In the genomic region with DNA sequence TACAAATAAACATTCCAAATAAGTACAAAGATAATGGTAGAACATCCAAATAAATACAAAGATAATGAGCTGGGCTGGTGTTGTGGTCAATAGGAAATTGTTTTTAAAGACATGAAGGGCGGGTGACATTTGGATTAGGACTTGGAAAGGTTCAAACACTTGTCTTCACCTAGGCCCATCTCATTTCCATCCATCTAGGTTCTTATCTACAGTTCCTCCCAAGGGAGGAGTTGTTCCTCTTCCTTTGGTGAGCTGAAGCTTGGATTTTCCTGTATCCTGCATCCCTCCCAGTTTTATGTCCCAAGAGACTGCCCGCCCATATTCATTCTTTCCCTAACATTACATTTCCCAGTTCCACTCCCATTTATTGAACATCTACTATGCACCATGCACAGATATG, we compare ENCODE assay signal across 8 mouse cellular contexts. TPM values are rescaled to one million over a fixed set of nuclear protein-coding genes. Genes with fewer than 3 reads are reported as not detected.
DNase-seq lines count a peak whose midpoint lies in the region; ATAC-seq and TF ChIP-seq lines count a peak whose summit lies in the region.

No protein-coding gene starts in this region.

- H3K9me3 ChIP-seq in ES-Bruce4 (replicated peaks; ENCODE audit: control insufficient read depth, insufficient read depth, low read length, poor library complexity, severe bottlenecking) = no peaks in the 10 kb centered on the region
- no peaks in the 10 kb centered on the region for H3K9me3 ChIP-seq in heart, embryonic 13.5 days
- no peaks in the 10 kb centered on the region for H3K9me3 ChIP-seq in liver, embryonic 14.5 days (ENCODE audit: control insufficient read depth, low read length)

- H3K27me3 ChIP-seq in ES-Bruce4 (ENCODE audit: control insufficient read depth, insufficient read depth, low read length, poor library complexity, severe bottlenecking) = no peaks in the 10 kb centered on the region
- no peaks in the 10 kb centered on the region for H3K27me3 ChIP-seq in heart, embryonic 13.5 days (replicated peaks)
- no peaks in the 10 kb centered on the region for H3K27me3 ChIP-seq in liver, embryonic 14.5 days (ENCODE audit: control insufficient read depth, insufficient read depth, low read length)

- peak overlapping the region; percentile 94 for H3K9ac ChIP-seq in ES-Bruce4 (ENCODE audit: low read depth, poor library complexity, severe bottlenecking)
- peak overlapping the region; percentile 94 for H3K9ac ChIP-seq in heart, embryonic 13.5 days
- H3K9ac ChIP-seq in liver, embryonic 14.5 days (replicated peaks) = peak overlapping the region; percentile 80

- peak overlapping the region; percentile 99 for H3K27ac ChIP-seq in gastrocnemius, adult 2 months
- H3K27ac ChIP-seq in ES-Bruce4 (ENCODE audit: insufficient read depth, low read length) = no peak overlapping the region
- peak overlapping the region; percentile 98 for H3K27ac ChIP-seq in heart, embryonic 13.5 days (replicated peaks)
- peak overlapping the region; percentile 63 for H3K27ac ChIP-seq in liver, embryonic 14.5 days

- no peak for TF ChIP-seq EP300 in ES-Bruce4 (IDR thresholded peaks at IDR 0.05; ENCODE audit: insufficient read depth, low read depth, low read length)
- no peak for TF ChIP-seq EP300 in liver, embryonic 14.5 days (IDR thresholded peaks at IDR 0.05; ENCODE audit: low read depth)

- peak overlapping the region; percentile 71 for H3K4me2 ChIP-seq in heart, embryonic 13.5 days
- H3K4me2 ChIP-seq in liver, embryonic 14.5 days (ENCODE audit: low read depth) = peak overlapping the region; percentile 73

- no peak for TF ChIP-seq POLR2A in ES-Bruce4 (IDR thresholded peaks at IDR 0.05; ENCODE audit: insufficient read depth, low read length)

- no peaks in the 10 kb centered on the region for H3K36me3 ChIP-seq in ES-Bruce4 (ENCODE audit: control insufficient read depth, insufficient read depth, low read length, poor library complexity, severe bottlenecking)
- 0 out of 2 replicates have a peak, but pooled peaks cover 7% of the 10 kb centered on the region for H3K36me3 ChIP-seq in heart, embryonic 13.5 days
- no peaks in the 10 kb centered on the region for H3K36me3 ChIP-seq in liver, embryonic 14.5 days (replicated peaks; ENCODE audit: control insufficient read depth, insufficient read depth, low read depth)

- DNase-seq in gastrocnemius, adult 2 months = no peak
- no peak for DNase-seq in gastrocnemius, adult 8-10 months (ENCODE audit: low spot score in 2 of 2)
- no peak for DNase-seq in liver, embryonic 14.5 days (ENCODE audit: low read depth in 3 of 3, low spot score in 3 of 3)
- no peak for DNase-seq in adipocyte (ENCODE audit: low spot score)
- no peak for DNase-seq in ovary, postnatal 36 days (ENCODE audit: low spot score)
- DNase-seq in thymus, postnatal 4 days = no peak

- H3K4me3 ChIP-seq in gastrocnemius, adult 2 months = peak overlapping the region; percentile 86
- H3K4me3 ChIP-seq in ES-Bruce4 (ENCODE audit: low read depth, low read length) = peak overlapping the region; percentile 95
- peak overlapping the region; percentile 98 for H3K4me3 ChIP-seq in heart, embryonic 13.5 days
- H3K4me3 ChIP-seq in liver, embryonic 14.5 days (ENCODE audit: insufficient read depth in 1 of 2, low read depth in 2 of 2, low read length in 2 of 2) = peak overlapping the region; percentile 82 to 84

- no peaks in the 10 kb centered on the region for H3K4me1 ChIP-seq in ES-Bruce4 (ENCODE audit: control insufficient read depth, insufficient read depth, low read length)
- peaks cover 19% of the 10 kb centered on the region for H3K4me1 ChIP-seq in heart, embryonic 13.5 days
- H3K4me1 ChIP-seq in liver, embryonic 14.5 days (replicated peaks; ENCODE audit: control insufficient read depth in 2 of 2, insufficient read depth in 2 of 2, low read length in 1 of 2) = peaks cover 3 to 11% of the 10 kb centered on the region in 2 experiments

- WGBS in heart, embryonic 13.5 days = 62% methylated on average over 2 of the region's 2 CpGs
- 72% methylated on average over 2 of the region's 2 CpGs for WGBS in liver, embryonic 14.5 days (ENCODE audit: insufficient replicate concordance)

- intact Hi-C loops in gastrocnemius, adult 2 months (cut with DNase I) = no loop called here

- ATAC-seq in heart, embryonic 13.5 days (ENCODE audit: extremely low read depth, insufficient number of reproducible peaks, low FRiP score, low TSS enrichment) = no peak
- no peak for ATAC-seq in liver, embryonic 14.5 days (ENCODE audit: insufficient read depth)

- no peak for TF ChIP-seq CTCF in gastrocnemius, adult 2 months (IDR thresholded peaks at IDR 0.05)
- no peak for TF ChIP-seq CTCF in ES-Bruce4 (IDR thresholded peaks at IDR 0.05; ENCODE audit: low read depth, low read length)
- TF ChIP-seq CTCF in liver, embryonic 14.5 days (IDR thresholded peaks at IDR 0.05; ENCODE audit: low read depth) = no peak

RNA-seq across cellular contexts. Expression of a gene that starts 0.5 kb away (rescaled TPM):
- total RNA-seq in gastrocnemius, adult 2 months (2021) = 10 to 100 TPM; 38.3 to 40.1 TPM
- total RNA-seq in gastrocnemius, adult 8-10 months (2022) = 10 to 100 TPM; 36.4 to 47.4 (median 42.7) TPM
- 38.5 and 41.8 TPM in 2 replicates for polyA plus RNA-seq in ES-Bruce4 (2011; ENCODE audit: insufficient read depth, insufficient read length, low read depth, missing spikeins)
- polyA plus RNA-seq in heart, embryonic 13.5 days (2015; fragmentation: Nextera tagmentation; extraction: Ambion mirVana) = 58.3 and 64.7 TPM in 2 replicates
- 25.4 and 27.6 TPM in 2 replicates for polyA plus RNA-seq in liver, embryonic 14.5 days (2012; rRNA removed)
- 39.1 and 40.3 TPM in 2 replicates for polyA plus RNA-seq in liver, embryonic 14.5 days (2014; fragmentation: Nextera tagmentation; extraction: Ambion mirVana)

RNA-seq across cellular contexts. Expression of a gene that starts 48.9 kb away (rescaled TPM):
- total RNA-seq in gastrocnemius, adult 2 months (2021) = not detected
- under 1 TPM in 1 of 4 experiments, not detected in 3; 0.58 TPM for total RNA-seq in gastrocnemius, adult 8-10 months (2022)
- not detected in 2 replicates for polyA plus RNA-seq in ES-Bruce4 (2011; ENCODE audit: insufficient read depth, insufficient read length, low read depth, missing spikeins)
- polyA plus RNA-seq in heart, embryonic 13.5 days (2015; fragmentation: Nextera tagmentation; extraction: Ambion mirVana) = not detected in 2 replicates
- not detected in 2 replicates for polyA plus RNA-seq in liver, embryonic 14.5 days (2012; rRNA removed)
- polyA plus RNA-seq in liver, embryonic 14.5 days (2014; fragmentation: Nextera tagmentation; extraction: Ambion mirVana) = not detected in 2 replicates

RNA-seq across cellular contexts. Expression of a gene that starts 51.4 kb away (rescaled TPM):
- under 1 TPM; 0.05 to 0.06 TPM for total RNA-seq in gastrocnemius, adult 2 months (2021)
- total RNA-seq in gastrocnemius, adult 8-10 months (2022) = under 1 TPM in 1 of 4 experiments, not detected in 3; 0.19 TPM
- polyA plus RNA-seq in ES-Bruce4 (2011; ENCODE audit: insufficient read depth, insufficient read length, low read depth, missing spikeins) = 0.22 TPM in 1 of 2 replicates, not detected in the other
- 0.80 and 0.91 TPM in 2 replicates for polyA plus RNA-seq in heart, embryonic 13.5 days (2015; fragmentation: Nextera tagmentation; extraction: Ambion mirVana)
- 0.01 TPM in 2 replicates for polyA plus RNA-seq in liver, embryonic 14.5 days (2012; rRNA removed)
- polyA plus RNA-seq in liver, embryonic 14.5 days (2014; fragmentation: Nextera tagmentation; extraction: Ambion mirVana) = 0.05 TPM in 1 of 2 replicates, not detected in the other

RNA-seq across cellular contexts. Expression of a gene that starts 59.5 kb away (rescaled TPM):
- not detected for total RNA-seq in gastrocnemius, adult 2 months (2021)
- not detected for total RNA-seq in gastrocnemius, adult 8-10 months (2022)
- not detected in 2 replicates for polyA plus RNA-seq in ES-Bruce4 (2011; ENCODE audit: insufficient read depth, insufficient read length, low read depth, missing spikeins)
- not detected in 2 replicates for polyA plus RNA-seq in heart, embryonic 13.5 days (2015; fragmentation: Nextera tagmentation; extraction: Ambion mirVana)
- not detected in 2 replicates for polyA plus RNA-seq in liver, embryonic 14.5 days (2012; rRNA removed)
- polyA plus RNA-seq in liver, embryonic 14.5 days (2014; fragmentation: Nextera tagmentation; extraction: Ambion mirVana) = not detected in 2 replicates
